Mouse (Mus musculus) adipose tissue, adult 10 weeks (tissue): ENCODE measurements around the gene Syce1l. TPM values are rescaled to one million over a fixed set of nuclear protein-coding genes. Genes with fewer than 3 reads are reported as not detected.

Experiments
- polyA plus RNA-seq: library from polyadenylated mRNA; stranded (reverse); fragments of 350-450 nt; fragmentation: Illumina TruSeq; extraction: RNeasy Lipid Tissue Mini Kit (QIAGEN cat#74804); gene quantifications from one replicate; pipeline ENCODE4 v1.2.3, GENCODE M21; 2014; ENCODE audit warnings: low read depth, low replicate concordance

Gene Syce1l
- 1.5 TPM for polyA plus RNA-seq

DNA sequence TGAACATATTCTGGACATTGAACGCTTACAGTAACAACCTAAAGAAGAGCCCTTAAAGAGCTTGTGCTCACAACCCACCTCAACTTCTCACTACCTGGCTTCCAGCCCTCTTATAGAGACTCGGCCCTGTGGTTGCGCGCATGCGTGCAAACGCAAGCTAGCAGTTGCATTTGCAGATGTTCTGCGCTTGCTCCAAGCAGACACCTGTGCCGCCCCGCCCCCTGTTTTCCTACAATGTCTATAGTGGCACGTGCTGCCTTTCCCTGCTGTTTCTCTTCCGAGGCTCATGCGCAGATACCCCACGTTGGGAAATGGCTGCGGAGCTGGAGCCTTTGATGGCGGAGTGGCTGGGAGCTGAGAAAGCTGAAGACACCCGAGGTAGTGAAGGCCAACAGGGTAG lies at the start of gene Syce1l:
Gene Syce1l (plus strand): TSS at position 288 of the 400 bp plus-strand sequence.

DNA sequence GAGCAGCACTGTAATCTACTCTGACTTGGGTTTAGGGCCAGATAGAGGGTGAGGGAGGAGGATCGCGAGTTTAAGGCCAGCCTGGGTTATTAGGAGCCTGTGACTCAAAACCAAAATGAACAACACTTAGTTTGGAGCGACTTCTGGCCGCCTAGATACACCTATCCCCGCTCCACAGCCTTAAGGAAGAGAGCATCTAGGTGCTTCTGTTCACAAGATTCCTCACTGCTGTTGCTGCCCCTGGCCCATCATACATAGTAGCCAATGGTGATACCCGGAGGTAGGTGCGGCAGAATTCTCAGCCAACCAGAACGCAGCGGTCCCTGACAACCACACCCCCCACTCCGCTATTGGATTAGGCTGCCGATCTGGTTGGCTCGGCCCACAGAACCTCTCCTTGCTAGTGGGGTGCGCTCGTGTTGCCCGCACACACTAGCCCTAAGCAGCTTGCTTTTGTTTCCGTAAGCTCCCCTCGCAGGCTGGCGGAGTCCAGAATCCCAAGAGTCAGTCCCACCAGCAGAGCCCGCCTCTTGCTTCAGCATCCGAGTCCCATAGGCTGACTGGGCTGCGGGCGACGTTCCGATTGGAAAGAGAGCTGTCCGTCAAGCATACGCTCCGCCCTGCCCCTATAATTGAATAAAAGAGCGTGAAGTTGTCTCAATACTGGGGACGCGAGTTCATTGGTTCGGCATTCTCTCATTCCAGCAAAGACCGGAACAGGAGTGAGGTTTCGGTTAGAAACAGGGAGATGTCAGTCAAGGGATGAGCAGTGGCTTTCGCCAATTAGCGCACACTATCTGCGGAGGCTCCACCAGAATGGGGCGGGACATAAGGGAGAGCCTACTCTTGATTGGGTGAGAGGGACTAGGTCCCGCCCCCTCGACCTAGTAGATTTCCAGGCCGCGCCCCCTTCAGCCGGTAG lies 8.1 kb upstream of the Syce1l start, which contains the start of gene Mon1b:
Gene Mon1b (plus strand): TSS at position 918 of the 922 bp plus-strand sequence.

Other genes with a start within 250 kb of the Syce1l start
- 9.9 TPM for gene Mon1b, start 7.6 kb upstream of the Syce1l start, polyA plus RNA-seq
- 0.19 TPM for gene Adamts18, start 205.5 kb downstream of the Syce1l start, polyA plus RNA-seq